Mouse (Mus musculus) gastrocnemius, postnatal 14 days (tissue): ENCODE measurements around the gene Rragb. TPM values are rescaled to one million over a fixed set of nuclear protein-coding genes. Genes with fewer than 3 reads are reported as not detected.
A peak's percentile ranks its signal among the peaks of the same experiment; 100 is the strongest.
"Not testable (repeated sequence)": the region's sequence is repeated elsewhere in the genome, so short reads cannot be mapped to it uniquely, and the experiment has no call there.

ENCODE experiments used
- DNase-seq: peaks from one replicate; pipeline ENCODE4 v3.0.0; 2021; ENCODE audit warnings: mixed read lengths
- intact Hi-C: fragments of 180-260 bp; cut with DNase I; formaldehyde crosslinking; loops from one replicate; pipeline ENCODE4 v1.15.1; 2025; ENCODE audit warnings: low total_unique reads
- long read RNA-seq, 2 experiments: library from polyadenylated mRNA; stranded (forward); transcript quantifications; one replicate each; pipeline ENCODE4 v2.0.0; 2021
- total RNA-seq, 2 experiments: library from RNA; stranded (reverse); gene quantifications; 2 replicates each; pipeline ENCODE4 v1.2.3; 2021

Rragb gene
- 1 to 10 TPM; 1.5 to 2.1 TPM for total RNA-seq
- long read RNA-seq, experiment 1, partial matches to known transcripts: 0 of 2 reads
- long read RNA-seq, experiment 1, other reads (novel, unspliced or antisense): 2 of 2 reads
- long read RNA-seq, experiment 2, partial matches to known transcripts: 0 of 4 reads
- long read RNA-seq, experiment 2, other reads (novel, unspliced or antisense): 4 of 4 reads

DNA sequence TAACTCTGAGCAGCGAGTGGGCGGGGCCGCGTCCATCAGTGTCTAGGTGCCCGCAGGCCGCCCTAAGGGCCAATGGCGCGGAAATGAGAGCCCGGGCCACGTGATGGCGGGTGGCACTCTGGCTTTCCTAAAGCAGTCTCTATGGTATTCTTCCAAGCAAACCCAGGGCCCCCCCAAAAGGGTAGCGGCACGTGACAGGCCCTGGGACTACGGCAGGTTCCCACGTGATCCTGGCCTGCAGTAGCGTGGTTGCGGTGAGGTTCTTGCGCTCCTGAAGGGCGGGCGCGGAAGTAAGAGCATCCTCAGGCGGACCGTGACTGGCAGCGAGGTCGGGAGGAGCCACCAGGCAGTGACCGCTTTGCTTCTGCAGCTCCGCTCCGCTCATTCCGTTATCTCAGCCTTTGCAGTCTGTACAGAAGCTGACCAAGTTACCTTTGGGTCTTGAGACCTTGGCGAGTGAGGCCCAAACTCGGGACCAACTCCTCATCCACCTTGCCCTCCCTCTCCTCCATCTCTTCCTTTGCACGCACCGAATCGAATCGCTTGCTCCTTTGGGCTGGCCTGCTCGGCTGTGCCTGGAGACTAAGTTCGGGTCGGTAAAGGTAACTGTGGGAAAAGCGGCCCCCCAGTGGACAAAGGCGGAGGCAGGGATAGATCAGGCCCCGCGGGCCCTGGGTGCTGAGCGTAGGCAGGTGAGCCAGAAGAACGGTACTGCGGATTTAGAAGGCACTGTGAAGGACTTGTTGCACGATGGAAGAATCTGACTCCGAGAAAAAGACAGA is at the start of gene Rragb:
Gene Rragb (plus strand): TSS at position 248 of the 782 bp plus-strand sequence.
- peak; percentile 38 for DNase-seq
- intact Hi-C loops: no loop called here

DNA sequence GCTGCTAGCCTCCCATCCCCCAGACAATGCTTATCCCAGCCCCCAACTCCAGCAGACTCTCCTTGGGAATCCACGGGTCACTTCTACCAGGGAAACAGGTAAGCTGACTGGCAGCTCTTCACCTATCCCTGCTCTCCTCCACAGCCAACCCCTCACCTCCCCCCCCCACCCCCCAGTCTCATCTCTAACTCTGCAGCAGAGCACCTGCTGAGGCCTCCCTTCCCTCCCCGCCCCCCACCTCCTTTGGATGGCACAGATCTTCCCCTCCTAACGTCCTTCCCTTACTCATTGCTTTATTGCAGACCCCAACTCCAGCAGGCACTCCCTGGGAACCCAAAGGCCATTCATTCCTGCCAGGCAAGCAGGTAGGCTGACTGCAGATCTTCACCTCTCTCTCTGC is 21.3 kb upstream of the Rragb start, which contains the start of gene Foxr2:
Gene Foxr2 (plus strand): TSS at position 301 of the 400 bp plus-strand sequence.
- DNase-seq: no peak
- intact Hi-C loops: no loop called here

DNA sequence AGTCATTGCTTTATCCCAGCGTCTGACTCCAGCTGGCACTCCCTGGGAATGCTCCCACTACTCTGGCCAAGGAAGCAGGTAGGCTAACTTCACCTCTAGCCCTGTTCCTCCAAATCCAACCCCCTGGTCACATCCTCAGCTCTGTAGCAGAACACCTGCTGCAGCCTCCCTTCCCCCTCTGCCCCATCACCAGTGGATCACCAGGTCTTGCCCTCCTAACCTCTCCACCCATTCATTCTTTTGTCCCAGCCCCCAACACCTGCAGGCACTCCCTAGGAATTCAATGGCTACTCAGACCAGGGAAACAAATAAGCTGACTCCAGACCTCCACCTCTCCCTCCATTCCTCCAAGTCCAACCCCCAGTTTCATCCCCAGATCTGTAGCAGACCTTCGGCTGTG is 20.8 kb upstream of the Rragb start:
- intact Hi-C loops: no loop called here
- DNase-seq: no peak

DNA sequence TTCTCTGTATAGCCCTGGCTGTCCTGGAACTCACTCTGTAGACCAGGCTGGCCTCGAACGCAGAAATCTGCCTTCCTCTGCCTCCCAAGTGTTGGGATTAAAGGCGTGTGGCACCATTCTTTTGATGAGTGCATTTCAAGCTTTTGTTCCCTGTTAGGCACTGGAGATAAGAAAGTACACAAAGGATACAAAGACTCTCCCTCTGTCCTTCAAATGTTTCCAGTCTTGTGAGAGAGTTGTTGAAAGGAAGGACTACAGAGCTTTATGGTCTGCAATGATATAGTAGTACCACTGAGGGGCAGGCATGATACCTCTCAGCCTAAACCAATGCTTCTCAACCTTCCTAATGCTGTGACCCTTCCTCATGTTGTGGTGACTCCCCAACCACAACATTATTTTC is 2.9 kb downstream of the Rragb start:
- intact Hi-C loops: no loop called here
- DNase-seq: no peak

DNA sequence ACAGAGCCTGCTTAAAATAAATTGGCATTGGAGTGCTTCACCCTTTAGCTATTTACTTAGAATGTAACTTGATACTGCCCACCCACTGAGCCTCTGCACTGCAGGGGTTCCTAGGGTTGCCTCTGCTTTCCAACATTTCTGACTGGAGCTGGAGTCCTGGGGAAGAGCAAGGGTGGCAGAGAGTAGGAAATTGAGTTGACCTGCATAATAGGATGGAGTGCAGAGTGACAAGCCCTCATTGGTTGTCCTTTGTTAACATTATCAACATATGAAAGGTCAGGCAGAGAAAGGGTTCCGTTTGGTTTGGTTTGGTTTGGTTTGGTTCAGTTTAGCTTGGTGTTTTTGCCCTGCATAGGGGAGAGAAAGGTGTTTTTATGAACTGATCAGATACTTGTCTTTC is 12.0 kb downstream of the Rragb start:
- DNase-seq: no peak
- intact Hi-C loops: loop anchor here (5.0 kb wide), 1 partner anchor 211 kb away; no protein-coding TSS in a partner anchor

- intact Hi-C loops: no loop called here
- DNase-seq: no peak
Measured at GRCm38 (mm10) chrX:153155322-153155721, 15.5 kb downstream of the Rragb start.

GRCm38 (mm10) chrX:153174786-153175185 is 35.0 kb downstream of the Rragb start:
- no peak for DNase-seq
- intact Hi-C loops: no loop called here

- DNase-seq: no peak
- intact Hi-C loops: no loop called here
Measured at GRCm38 (mm10) chrX:153182221-153182620, 42.4 kb downstream of the Rragb start.

DNA sequence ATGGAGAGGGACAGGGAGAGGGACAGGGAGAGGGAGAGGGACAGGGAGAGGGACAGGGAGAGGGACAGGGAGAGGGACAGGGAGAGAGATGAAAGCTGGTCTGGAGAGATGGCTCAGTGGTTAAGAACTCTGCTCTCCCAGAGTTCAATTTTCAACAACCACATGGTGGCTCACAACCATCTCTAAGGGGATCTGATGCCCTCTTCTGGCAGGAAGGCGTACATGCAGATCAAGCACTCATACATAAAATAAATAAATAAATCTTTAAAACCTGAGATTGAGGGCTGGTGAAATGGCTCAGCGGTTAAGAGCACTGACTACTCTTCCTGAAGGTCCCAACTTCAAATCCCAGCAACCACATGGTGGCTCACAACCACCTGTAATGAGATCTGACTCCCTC is 59.4 kb downstream of the Rragb start:
- intact Hi-C loops, DNase-seq: not testable (repeated sequence)

- DNase-seq: no peak
- intact Hi-C loops: no loop called here
Measured at GRCm38 (mm10) chrX:153211101-153211500, 71.3 kb downstream of the Rragb start.

Other genes with a start within 250 kb of the Rragb start
- under 1 TPM in 1 of 2 experiments, not detected in 1; 0.08 TPM for gene Usp51, start 133.5 kb upstream of the Rragb start, total RNA-seq
- gene Mageh1, start 102.4 kb upstream of the Rragb start, total RNA-seq: 1 to 10 TPM; 6.9 to 9.7 TPM
- gene Foxr2, start 21.2 kb upstream of the Rragb start, total RNA-seq: not detected
- under 1 TPM; 0.37 to 0.64 TPM for gene Klf8, start 97.5 kb downstream of the Rragb start, total RNA-seq